Mouse (Mus musculus) urinary bladder, postnatal 14 days (tissue): ENCODE data around the gene Sart3.
"Not testable (repeated sequence)": the region's sequence is repeated elsewhere in the genome, so short reads cannot be mapped to it uniquely, and the experiment has no call there.

ENCODE experiments used
- DNase-seq: peaks from one replicate; pipeline ENCODE4 v3.0.0; 2021; ENCODE audit warnings: low spot score

Gene Sart3

GRCm38 (mm10) chr5:113772450-113772895, at the start of gene Sart3, which contains the start of gene Iscu:
Gene Sart3, minus strand, starts transcription at chr5:113772510.
Gene Iscu, plus strand, starts transcription at chr5:113772748.
- peak; percentile 95 for DNase-seq

DNA sequence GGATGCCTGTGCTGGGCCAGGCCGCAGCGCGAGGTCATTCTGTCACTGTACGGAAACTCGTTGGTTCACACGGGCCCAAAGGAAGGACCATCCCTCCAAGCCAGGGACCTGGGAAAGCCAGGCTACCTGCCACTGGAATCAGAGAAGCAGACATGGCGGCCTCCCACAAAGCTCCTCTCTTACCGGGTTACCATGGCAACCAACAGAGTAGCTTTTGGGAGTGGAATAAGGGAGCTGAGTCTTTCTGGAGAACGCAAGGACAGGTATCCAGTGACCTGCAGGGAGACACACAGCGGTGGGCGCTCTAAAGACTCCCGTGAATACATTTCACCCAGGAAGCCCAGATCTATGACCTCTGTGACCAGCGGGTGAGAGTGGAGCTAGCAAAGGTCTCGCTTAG, 46.3 kb upstream of the Sart3 start:
- DNase-seq, result no peak

- peak; percentile 76 for DNase-seq
Measured at GRCm38 (mm10) chr5:113815638-113816152, 43.4 kb upstream of the Sart3 start.

DNA sequence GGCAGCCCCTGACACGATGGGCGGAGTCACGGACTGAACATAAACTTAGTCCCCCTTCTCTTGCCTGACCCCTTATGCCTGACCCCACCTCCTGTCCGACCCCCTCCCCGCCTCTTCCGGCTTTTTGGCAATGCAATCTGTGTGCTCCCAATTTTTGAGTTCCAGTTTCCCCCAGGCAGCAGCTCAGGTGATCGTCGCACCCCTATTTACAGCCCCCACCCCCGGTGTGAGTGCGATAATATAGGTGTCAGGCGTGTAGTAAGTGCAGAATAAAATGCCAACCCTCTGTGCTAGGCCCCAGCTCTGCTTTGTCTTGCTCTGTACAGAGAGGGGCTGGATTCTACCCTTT, 42.7 kb upstream of the Sart3 start:
- no peak for DNase-seq

DNA sequence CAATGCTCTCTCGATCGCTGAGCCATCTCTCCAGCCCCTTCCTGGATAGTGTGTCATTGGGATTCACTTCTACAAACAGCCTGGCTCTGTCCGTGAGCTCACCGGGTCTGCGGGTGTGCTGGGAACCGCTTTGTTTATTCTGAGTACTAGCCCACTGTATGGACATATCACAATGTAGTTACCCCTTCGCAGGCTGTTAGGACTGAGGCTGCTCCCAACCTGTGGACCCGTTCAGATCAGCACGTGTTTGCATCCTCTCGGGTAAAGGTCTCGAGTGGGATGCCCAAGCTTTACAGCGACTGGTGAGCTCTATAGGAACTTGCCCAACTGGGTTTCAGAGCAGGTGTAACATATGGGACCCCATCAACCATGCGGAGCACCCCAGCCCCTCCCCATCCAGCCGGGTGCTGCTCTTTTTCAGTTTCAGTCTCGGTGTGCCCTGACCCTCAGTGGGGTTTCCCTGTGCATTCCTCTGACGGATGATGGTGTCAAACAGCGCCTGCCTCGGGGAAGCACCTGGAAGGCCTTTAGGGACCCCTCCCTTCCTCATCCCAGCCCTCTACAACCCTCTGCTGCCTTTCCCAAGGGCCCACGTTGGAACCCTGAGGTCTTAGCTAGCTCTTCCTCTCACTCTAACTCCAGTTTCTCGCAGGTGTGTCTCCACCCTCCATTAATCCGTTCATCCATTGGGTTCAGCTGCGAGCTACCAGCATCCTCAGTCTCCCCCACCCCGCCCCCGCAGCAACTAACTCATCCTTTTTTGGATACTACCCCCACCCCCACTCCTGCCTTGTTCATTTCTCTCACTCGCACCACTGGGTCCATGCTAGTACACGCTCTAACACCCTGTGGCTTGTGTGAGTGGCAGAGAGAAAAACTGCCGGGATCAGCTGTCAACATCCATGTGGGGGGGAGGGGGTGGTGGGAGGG, 42.1 kb upstream of the Sart3 start:
- no peak for DNase-seq

- no peak for DNase-seq
Measured at GRCm38 (mm10) chr5:113813608-113814007, 41.3 kb upstream of the Sart3 start.

- no peak for DNase-seq
Measured at GRCm38 (mm10) chr5:113812638-113813037, 40.3 kb upstream of the Sart3 start.

GRCm38 (mm10) chr5:113811824-113812420, 39.6 kb upstream of the Sart3 start:
- not testable (repeated sequence) for DNase-seq

DNA sequence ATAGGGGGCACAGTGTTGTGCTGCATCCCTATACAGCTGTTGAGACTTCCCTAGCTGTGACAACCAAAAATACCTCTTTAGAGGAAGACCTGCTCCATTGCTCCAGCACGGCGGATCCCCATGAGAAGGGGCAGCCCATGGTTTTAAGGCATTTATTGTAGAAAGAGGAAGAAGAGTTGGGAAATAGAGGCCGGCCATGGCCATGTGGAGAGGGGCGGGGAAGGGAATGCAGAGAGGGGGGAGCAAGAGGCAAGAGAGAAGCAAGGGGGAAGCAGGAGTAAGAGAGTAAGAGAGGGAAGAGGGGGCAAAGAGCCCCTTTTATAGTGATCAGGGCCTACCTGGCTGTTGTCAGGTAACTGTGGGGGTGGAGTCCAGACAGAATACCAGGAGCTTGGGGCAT, 37.8 kb upstream of the Sart3 start:
- DNase-seq, result no peak

GRCm38 (mm10) chr5:113808177-113808576, 35.9 kb upstream of the Sart3 start:
- no peak for DNase-seq

DNA sequence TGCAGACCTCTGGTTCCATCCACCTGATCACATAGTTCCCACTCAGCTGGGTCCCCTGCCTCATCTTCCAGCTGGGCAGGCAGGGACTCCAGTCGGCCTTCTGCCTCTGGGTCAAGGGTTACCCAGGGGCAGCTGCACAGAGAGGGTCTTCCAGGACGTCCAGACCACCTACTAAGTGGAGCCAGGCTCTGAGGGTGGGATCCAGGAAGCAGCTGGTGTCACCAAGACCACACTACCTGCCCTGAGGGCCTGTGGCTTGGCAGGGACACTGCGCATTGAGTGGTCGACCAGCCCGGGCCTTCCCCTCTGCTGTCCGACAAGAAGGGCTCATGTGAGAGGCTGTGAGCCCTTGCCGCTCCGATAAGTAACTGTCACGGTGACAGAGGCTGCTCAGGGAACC, 35.4 kb upstream of the Sart3 start:
- DNase-seq, result no peak

- DNase-seq, result no peak
Measured at GRCm38 (mm10) chr5:113806414-113806813, 34.1 kb upstream of the Sart3 start.

GRCm38 (mm10) chr5:113805301-113805700, 33.0 kb upstream of the Sart3 start:
- no peak for DNase-seq

DNA sequence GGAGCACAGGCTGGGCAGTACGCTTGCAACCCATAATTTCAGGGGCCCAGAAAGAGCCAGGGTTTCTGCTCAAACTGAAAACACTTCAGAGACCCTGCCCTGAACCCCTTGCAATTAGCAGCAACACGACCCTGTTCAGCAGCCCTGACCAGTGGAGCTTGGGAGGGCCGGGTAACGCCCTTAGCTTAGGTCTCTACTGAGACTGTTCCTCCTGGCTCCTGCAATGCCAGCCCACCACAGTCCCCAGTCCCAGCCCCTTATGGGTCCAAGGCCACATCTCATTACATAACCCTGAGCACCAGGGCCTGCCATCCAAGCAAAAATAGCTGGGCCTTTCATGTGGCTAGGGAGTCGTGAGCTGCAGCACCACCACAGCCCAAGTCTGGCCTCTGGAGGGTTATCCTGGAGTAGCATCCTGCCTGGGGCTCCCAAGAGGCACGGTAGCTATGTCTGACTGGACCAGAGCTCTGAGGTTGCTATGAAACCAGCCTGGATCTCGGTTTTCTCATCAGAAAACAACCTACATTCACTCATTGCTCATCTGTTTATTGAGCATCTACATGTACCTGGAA, 32.2 kb upstream of the Sart3 start:
- no peak for DNase-seq

DNA sequence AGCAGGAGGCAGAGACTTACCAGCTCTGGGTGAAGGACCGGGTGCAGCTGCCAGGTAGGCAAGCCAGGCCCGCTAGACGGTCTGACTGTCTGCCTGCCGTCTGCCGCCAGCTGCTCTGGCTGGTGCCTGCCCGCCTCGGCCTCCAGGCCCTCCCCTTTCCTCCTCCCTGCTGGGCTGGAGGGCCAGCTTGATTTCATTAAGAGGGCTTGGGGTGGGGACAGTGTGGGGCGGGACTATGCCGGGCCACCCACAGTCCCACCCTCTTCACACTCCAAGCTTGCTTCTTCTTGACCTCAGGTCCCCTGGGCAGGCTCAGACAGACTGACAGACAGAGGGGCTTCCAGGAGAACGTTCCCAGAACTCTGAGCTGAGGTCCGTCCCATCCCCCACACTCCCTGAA, 28.0 kb upstream of the Sart3 start, which contains the start of gene Tmem119:
Tmem119 (minus strand) TSS at position 237 of the 400 bp plus-strand sequence.
- peak; percentile 68 for DNase-seq

DNA sequence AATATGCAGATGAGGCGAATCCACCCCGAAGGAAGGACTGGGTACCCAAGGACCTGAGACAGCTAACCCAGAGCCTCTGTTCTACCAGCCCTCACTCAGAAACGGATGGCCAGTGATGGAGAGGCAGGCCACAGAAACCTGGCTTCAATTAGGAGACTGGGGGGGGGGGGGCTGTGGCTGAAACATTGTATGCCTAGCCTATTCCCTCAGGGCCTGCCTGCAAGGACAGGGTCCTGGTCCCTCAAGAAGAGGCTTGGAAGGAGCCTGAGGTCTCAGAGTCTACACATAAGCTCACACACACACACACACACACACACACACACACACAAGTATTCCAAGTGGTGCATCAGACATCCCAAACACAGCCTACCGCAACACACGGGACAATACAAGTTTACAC, 27.4 kb upstream of the Sart3 start:
- DNase-seq, result no peak

- no peak for DNase-seq
Measured at GRCm38 (mm10) chr5:113798525-113798924, 26.2 kb upstream of the Sart3 start.

DNA sequence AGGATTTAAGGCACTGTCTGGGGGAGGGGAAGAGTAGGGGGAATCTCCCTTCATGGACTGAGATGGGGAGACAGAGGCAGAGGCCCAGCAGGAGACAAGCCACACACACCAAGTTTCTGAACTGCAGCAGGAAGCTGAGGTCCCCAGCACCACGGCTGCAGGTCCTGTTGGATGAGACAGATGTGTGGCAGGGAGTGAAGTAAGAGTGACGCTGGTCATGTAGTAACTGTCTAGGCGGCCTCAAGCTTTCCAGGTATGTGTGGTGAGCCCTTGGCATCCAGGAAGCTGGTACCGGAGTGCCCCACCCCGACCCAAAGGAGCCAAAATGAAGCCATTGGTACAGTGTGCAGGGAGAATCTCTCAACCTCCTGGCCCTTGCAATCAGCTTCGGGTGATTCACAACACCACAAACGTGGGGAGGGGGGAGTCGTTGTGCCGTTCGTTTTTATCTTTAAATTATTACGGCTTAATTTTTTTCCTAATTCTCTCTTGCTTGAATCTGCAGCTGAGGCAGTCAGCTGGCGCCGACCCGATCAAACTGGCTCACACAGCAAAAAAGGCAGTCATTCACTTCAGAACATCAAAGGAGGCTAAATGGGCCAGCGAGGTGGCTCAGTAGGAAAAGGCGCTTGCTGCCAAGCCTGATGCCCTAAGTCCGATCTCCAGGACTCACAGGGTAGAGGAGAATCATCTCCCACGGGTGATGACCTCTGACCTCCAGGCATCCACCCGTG, 25.0 kb upstream of the Sart3 start:
- no peak for DNase-seq

GRCm38 (mm10) chr5:113796401-113797148, 24.3 kb upstream of the Sart3 start:
- no peak for DNase-seq

DNA sequence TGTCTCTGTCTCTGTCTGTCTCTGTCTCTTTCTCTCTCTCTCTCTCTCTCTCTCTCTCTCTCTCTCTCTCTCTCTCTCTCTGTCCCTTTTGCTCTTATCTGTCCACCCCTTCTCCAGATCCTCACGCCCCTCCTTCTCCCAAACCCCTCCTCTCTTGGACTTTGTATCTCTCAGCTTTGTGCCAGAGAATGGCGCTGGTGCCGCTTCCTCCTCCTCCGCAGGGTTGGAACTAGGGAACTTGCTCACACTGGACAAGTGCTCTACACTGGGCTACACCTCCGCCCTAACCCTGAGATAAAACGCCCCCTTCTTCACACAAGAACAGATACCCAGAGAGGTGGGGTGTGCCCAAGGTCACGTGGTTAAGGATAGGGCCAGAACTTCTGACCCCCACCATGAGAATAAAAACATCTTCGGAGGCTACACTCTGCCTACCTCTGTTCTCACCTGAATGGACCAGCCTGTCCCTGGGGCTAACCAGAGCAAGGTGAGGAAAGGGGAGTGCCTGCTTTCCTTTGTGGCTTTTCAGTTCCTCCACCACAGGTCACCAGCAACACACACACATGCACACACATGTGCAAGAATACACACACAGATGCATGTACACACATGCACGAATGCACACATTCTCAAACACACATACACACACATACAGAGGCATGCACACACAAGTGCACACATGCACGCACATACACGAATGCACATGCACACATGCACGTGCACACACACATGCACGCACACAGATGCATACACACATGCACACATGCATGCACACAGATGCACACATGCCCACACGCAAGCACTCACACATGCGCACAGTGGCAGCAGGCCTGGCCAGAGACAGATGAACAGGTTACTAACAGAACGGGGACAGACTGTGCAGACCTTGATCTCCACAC, 19.1 kb upstream of the Sart3 start:
- no peak for DNase-seq
